Mouse (Mus musculus): ENCODE measurements around the gene Cfap126. TPM values are rescaled to one million over a fixed set of nuclear protein-coding genes. Genes with fewer than 3 reads are reported as not detected.
"Not testable (repeated sequence)": the region's sequence is repeated elsewhere in the genome, so short reads cannot be mapped to it uniquely, and the experiment has no call there.

Gene Cfap126
- polyA plus RNA-seq, 1 experiment from 2014 or later: 8.3 TPM

- not testable (repeated sequence) for H3K36me3 ChIP-seq; H3K4me3 ChIP-seq; ATAC-seq (ENCODE audit: borderline replicate concordance, extremely low read depth, low FRiP score, low TSS enrichment); H3K4me1 ChIP-seq; H3K27ac ChIP-seq; H3K9me3 ChIP-seq; H3K4me2 ChIP-seq; H3K9ac ChIP-seq
- peaks cover 29% of the 10 kb centered on the region for H3K27me3 ChIP-seq
- 37% methylated on average over 5 of the region's 5 CpGs for WGBS
These were observed 36.5 kb upstream of the Cfap126 start for GRCm38 (mm10) chr1:171077192-171077591.

- not testable (repeated sequence) for H3K9me3 ChIP-seq, H3K9ac ChIP-seq, H3K36me3 ChIP-seq, H3K4me1 ChIP-seq, H3K27ac ChIP-seq
- Histone ChIP-seq H3K27me3 (peaks cover 29% of the 10 kb centered on the region), H3K4me2 (peak overlapping the region; percentile 46), H3K4me3 (peak overlapping the region; percentile 25)
- WGBS: 3% methylated on average over 18 of the region's 27 CpGs
- peak; percentile 4; the same call in 1 of the 2 replicates for ATAC-seq (ENCODE audit: borderline replicate concordance, extremely low read depth, low FRiP score, low TSS enrichment)
These were observed 35.8 kb upstream of the Cfap126 start for GRCm38 (mm10) chr1:171077955-171078354.

- ATAC-seq (ENCODE audit: borderline replicate concordance, extremely low read depth, low FRiP score, low TSS enrichment); H3K27ac ChIP-seq; H3K9ac ChIP-seq; H3K36me3 ChIP-seq; H3K9me3 ChIP-seq; H3K4me1 ChIP-seq: not testable (repeated sequence)
- peak overlapping the region; percentile 46 for H3K4me2 ChIP-seq
- WGBS: 19% methylated on average over 12 of the region's 12 CpGs
- H3K27me3 ChIP-seq: peaks cover 29% of the 10 kb centered on the region
- H3K4me3 ChIP-seq: peak overlapping the region; percentile 25
These were observed 35.3 kb upstream of the Cfap126 start for GRCm38 (mm10) chr1:171078419-171078818.

- 0% methylated on average over 1 of the region's 35 CpGs for WGBS
- H3K4me3 ChIP-seq, H3K27ac ChIP-seq, H3K9ac ChIP-seq, H3K4me1 ChIP-seq, H3K9me3 ChIP-seq, H3K36me3 ChIP-seq: not testable (repeated sequence)
- ATAC-seq (ENCODE audit: borderline replicate concordance, extremely low read depth, low FRiP score, low TSS enrichment): peak; percentile 52
- peak overlapping the region; percentile 27; the same call in 1 of the 2 replicates for H3K4me2 ChIP-seq
- H3K27me3 ChIP-seq: peaks cover 21% of the 10 kb centered on the region
These were observed 34.4 kb upstream of the Cfap126 start for GRCm38 (mm10) chr1:171079345-171079744.

- WGBS: no CpG with 5 or more reads among the region's 43 CpGs
- ATAC-seq (ENCODE audit: borderline replicate concordance, extremely low read depth, low FRiP score, low TSS enrichment): peak; percentile 48
- not testable (repeated sequence) for H3K4me1 ChIP-seq, H3K4me3 ChIP-seq, H3K9ac ChIP-seq, H3K27ac ChIP-seq, H3K4me2 ChIP-seq, H3K36me3 ChIP-seq, H3K9me3 ChIP-seq
- peaks cover 20% of the 10 kb centered on the region for H3K27me3 ChIP-seq
These were observed 33.9 kb upstream of the Cfap126 start for GRCm38 (mm10) chr1:171079825-171080224.

- H3K27ac ChIP-seq, H3K4me3 ChIP-seq, H3K4me2 ChIP-seq, H3K9me3 ChIP-seq, H3K4me1 ChIP-seq, H3K36me3 ChIP-seq, H3K9ac ChIP-seq: not testable (repeated sequence)
- peaks cover 30% of the 10 kb centered on the region for H3K27me3 ChIP-seq
- peak; percentile 10; the same call in 1 of the 2 replicates for ATAC-seq (ENCODE audit: borderline replicate concordance, extremely low read depth, low FRiP score, low TSS enrichment)
- WGBS: 39% methylated on average over 10 of the region's 17 CpGs
These were observed 32.0 kb upstream of the Cfap126 start for GRCm38 (mm10) chr1:171081512-171082231.

GRCm38 (mm10) chr1:171085718-171086117, 28.0 kb upstream of the Cfap126 start:
- Histone ChIP-seq H3K27ac (no peak overlapping the region), H3K36me3 (no peaks in the 10 kb centered on the region), H3K4me3 (peak overlapping the region; percentile 47), H3K27me3 (peaks cover 17% of the 10 kb centered on the region), H3K9ac (peak overlapping the region; percentile 48), H3K4me2 (peak overlapping the region; percentile 88), H3K4me1 (0 out of 2 replicates have a peak, but pooled peaks cover 6% of the 10 kb centered on the region), H3K9me3 (no peaks in the 10 kb centered on the region)
- ATAC-seq (ENCODE audit: borderline replicate concordance, extremely low read depth, low FRiP score, low TSS enrichment): no peak
- WGBS: under 1% methylated on average over 26 of the region's 26 CpGs

GRCm38 (mm10) chr1:171088237-171088869, 25.4 kb upstream of the Cfap126 start:
- not testable (repeated sequence) for H3K4me1 ChIP-seq

GRCm38 (mm10) chr1:171089891-171090290, 23.8 kb upstream of the Cfap126 start:
- 86% methylated on average over 1 of the region's 1 CpGs for WGBS
- ATAC-seq (ENCODE audit: borderline replicate concordance, extremely low read depth, low FRiP score, low TSS enrichment): no peak

More at GRCm38 (mm10) chr1:171088237-171088869, 25.4 kb upstream of the Cfap126 start:
- H3K4me3 ChIP-seq; H3K9ac ChIP-seq; H3K36me3 ChIP-seq; H3K9me3 ChIP-seq; ATAC-seq (ENCODE audit: borderline replicate concordance, extremely low read depth, low FRiP score, low TSS enrichment); H3K27ac ChIP-seq: not testable (repeated sequence)
- Histone ChIP-seq H3K4me2 (peak overlapping the region; percentile 40), H3K27me3 (peaks cover 13% of the 10 kb centered on the region)
- 3% methylated on average over 10 of the region's 10 CpGs for WGBS

GRCm38 (mm10) chr1:171090761-171091160, 23.0 kb upstream of the Cfap126 start:
- H3K27ac ChIP-seq: no peak overlapping the region
- H3K27me3 ChIP-seq: peaks cover 10% of the 10 kb centered on the region
- H3K4me3 ChIP-seq: no peak overlapping the region
- 48% methylated on average over 2 of the region's 2 CpGs for WGBS
- 0 out of 2 replicates have a peak, but pooled peaks cover 6% of the 10 kb centered on the region for H3K4me1 ChIP-seq
- no peaks in the 10 kb centered on the region for H3K36me3 ChIP-seq
- H3K9me3 ChIP-seq: no peaks in the 10 kb centered on the region
- H3K9ac ChIP-seq: no peak overlapping the region
- no peak for ATAC-seq (ENCODE audit: borderline replicate concordance, extremely low read depth, low FRiP score, low TSS enrichment)
- no peak overlapping the region for H3K4me2 ChIP-seq

More at GRCm38 (mm10) chr1:171089891-171090290, 23.8 kb upstream of the Cfap126 start:
- no peak overlapping the region for H3K4me2 ChIP-seq
- no peak overlapping the region for H3K27ac ChIP-seq
- H3K36me3 ChIP-seq: no peaks in the 10 kb centered on the region
- H3K9me3 ChIP-seq: no peaks in the 10 kb centered on the region
- H3K4me3 ChIP-seq: no peak overlapping the region
- H3K4me1 ChIP-seq: 0 out of 2 replicates have a peak, but pooled peaks cover 6% of the 10 kb centered on the region
- H3K9ac ChIP-seq: no peak overlapping the region
- H3K27me3 ChIP-seq: peaks cover 13% of the 10 kb centered on the region

GRCm38 (mm10) chr1:171094424-171094823, 19.3 kb upstream of the Cfap126 start:
- 45% methylated on average over 4 of the region's 4 CpGs for WGBS
- H3K4me2 ChIP-seq: no peak overlapping the region
- no peak overlapping the region for H3K9ac ChIP-seq
- no peak overlapping the region for H3K4me3 ChIP-seq
- no peaks in the 10 kb centered on the region for H3K36me3 ChIP-seq
- peaks cover 4% of the 10 kb centered on the region for H3K4me1 ChIP-seq
- H3K27me3 ChIP-seq: no peaks in the 10 kb centered on the region
- no peaks in the 10 kb centered on the region for H3K9me3 ChIP-seq
- ATAC-seq (ENCODE audit: borderline replicate concordance, extremely low read depth, low FRiP score, low TSS enrichment): no peak
- peak overlapping the region; percentile 48 for H3K27ac ChIP-seq
